Mouse (Mus musculus): ENCODE measurements at regions not wholly inside any gene's neighbourhood (a gene's known extent, or its start where the extent isn't known, plus 50 kb on each side); places are given as distances from the start of the nearest gene placed in this dataset.
"Not testable (repeated sequence)": the region's sequence is repeated elsewhere in the genome, so short reads cannot be mapped to it uniquely, and the experiment has no call there.

DNA sequence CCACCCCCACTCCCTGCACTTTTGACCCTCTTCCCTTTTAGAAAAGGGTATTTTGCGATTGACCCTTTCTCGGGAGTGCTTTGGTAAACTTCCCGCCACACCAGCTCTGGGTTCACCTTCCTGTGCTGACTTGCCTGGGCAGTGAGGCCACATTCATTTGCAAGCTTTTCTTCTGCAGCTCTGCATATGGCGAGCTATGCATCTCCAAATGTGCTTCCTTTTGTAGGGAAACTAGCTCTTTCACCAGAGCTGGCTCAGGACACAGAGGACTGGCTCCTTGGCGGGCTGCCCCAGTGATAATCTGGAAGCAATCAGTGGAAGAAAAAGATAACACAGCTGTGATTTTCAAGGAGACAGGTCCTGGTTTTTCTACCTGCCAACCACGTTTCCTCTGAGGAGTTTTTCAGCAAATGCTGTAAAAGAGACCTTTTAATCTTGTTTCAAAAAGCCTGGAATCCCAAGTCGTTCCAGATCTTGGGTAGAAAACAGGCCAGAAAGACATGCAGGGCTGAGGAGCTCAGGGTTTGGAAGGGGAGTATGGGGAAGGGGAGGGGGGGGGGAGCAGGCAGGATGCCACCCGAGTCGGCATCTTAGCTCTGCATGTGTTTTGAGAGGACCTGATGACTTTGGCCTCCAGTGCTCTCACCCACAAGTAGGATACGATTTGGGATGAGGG, 85.7 kb upstream of the Creb5 start:
- TF ChIP-seq POLR2A (IDR thresholded peaks at IDR 0.05; ENCODE audit: low read depth, low read length), result no peak
- TF ChIP-seq CTCF (IDR thresholded peaks at IDR 0.05; ENCODE audit: extremely low read depth, insufficient read length, insufficient replicate concordance, low read depth, low read length), result no peak
- Histone ChIP-seq H3K4me1 (ENCODE audit: control insufficient read depth, insufficient read depth, insufficient read length, low read length) (no peaks in the 10 kb centered on the region), H3K27me3 (ENCODE audit: control insufficient read depth, insufficient read depth, low read length) (no peaks in the 10 kb centered on the region), H3K36me3 (ENCODE audit: control insufficient read depth, insufficient read depth, low read length) (no peaks in the 10 kb centered on the region), H3K4me3 (ENCODE audit: low read depth, low read length) (no peak overlapping the region), H3K27ac (ENCODE audit: insufficient read depth, low read depth, low read length) (no peak overlapping the region)
- WGBS, result 19% methylated on average over 10 of the region's 10 CpGs

DNA sequence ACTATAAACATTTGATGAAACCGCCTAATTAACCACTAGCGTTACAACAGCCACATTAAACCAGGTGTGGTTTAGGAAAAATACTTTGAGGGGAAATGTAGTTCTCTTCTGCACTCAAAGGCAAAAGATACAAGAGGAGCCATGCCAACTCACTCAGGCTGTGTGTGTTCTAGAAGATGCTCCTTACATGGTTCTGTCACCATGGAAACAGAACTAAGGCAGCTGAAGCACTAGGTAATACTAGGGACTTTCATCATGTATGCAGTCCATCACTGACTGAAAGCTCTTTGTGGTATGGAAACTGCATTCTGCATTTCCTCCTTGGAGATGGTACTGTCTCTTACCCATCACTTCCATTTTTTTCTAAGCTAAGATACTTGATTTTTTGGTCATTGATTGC, 87.6 kb upstream of the Creb5 start:
- Histone ChIP-seq H3K36me3 (ENCODE audit: control insufficient read depth, insufficient read depth, low read length) (no peaks in the 10 kb centered on the region), H3K27me3 (ENCODE audit: control insufficient read depth, insufficient read depth, low read length) (no peaks in the 10 kb centered on the region), H3K4me3 (ENCODE audit: low read depth, low read length) (no peak overlapping the region), H3K4me1 (ENCODE audit: control insufficient read depth, insufficient read depth, insufficient read length, low read length) (no peaks in the 10 kb centered on the region), H3K27ac (ENCODE audit: insufficient read depth, low read depth, low read length) (no peak overlapping the region)
- WGBS, result 87% methylated on average over 2 of the region's 2 CpGs
- no peak for TF ChIP-seq CTCF (IDR thresholded peaks at IDR 0.05; ENCODE audit: extremely low read depth, insufficient read length, insufficient replicate concordance, low read depth, low read length)
- TF ChIP-seq POLR2A (IDR thresholded peaks at IDR 0.05; ENCODE audit: low read depth, low read length), result no peak

DNA sequence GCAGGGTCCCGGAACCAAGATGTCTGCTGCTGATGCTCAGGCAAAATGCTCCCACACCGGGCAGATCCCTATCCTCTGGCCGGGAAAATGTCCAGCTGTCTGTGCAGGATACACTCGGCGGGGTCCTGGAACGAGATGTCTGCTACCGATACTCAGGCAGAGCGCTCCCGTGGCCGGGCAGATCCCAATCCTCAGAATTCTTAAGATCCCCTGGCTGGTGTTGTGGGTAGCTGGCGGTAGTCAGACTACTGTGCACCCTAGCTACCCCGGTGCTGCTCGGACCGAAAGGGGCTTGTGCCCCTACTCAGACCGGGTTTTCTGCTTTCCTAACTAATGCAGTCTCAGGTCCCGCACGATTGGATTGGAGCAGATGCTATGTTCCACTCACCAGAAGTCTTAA, 104.9 kb upstream of the Creb5 start:
- not testable (repeated sequence) for H3K4me3 ChIP-seq (ENCODE audit: low read depth, low read length); H3K27ac ChIP-seq (ENCODE audit: insufficient read depth, low read depth, low read length); H3K27me3 ChIP-seq (ENCODE audit: control insufficient read depth, insufficient read depth, low read length); H3K36me3 ChIP-seq (ENCODE audit: control insufficient read depth, insufficient read depth, low read length); H3K4me1 ChIP-seq (ENCODE audit: control insufficient read depth, insufficient read depth, insufficient read length, low read length)
- WGBS, result 94% methylated on average over 17 of the region's 17 CpGs

DNA sequence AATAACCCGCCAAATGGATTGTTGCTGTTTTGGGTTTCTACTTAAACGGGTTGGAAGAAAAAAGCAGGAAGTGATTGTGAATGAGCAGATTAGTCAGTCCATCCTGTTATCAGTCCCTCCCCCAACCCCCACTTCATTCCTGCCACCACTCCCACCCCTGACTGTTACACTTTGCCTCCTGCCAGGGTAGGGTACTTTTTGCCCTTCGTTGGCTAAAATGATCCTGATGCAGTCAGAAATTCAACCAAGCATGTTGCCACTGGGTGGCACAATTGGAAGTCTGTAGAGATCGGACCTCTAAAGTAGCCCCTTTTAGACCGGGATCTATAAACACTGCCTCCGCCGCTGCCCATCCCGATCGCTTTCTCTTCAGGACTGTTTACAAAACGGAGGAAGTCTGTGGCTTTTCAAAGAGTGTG, 96.0 kb upstream of the Jazf1 start:
- Histone ChIP-seq H3K4me3 (ENCODE audit: low read depth, low read length) (no peak overlapping the region), H3K27ac (ENCODE audit: insufficient read depth, low read depth, low read length) (no peak overlapping the region)

DNA sequence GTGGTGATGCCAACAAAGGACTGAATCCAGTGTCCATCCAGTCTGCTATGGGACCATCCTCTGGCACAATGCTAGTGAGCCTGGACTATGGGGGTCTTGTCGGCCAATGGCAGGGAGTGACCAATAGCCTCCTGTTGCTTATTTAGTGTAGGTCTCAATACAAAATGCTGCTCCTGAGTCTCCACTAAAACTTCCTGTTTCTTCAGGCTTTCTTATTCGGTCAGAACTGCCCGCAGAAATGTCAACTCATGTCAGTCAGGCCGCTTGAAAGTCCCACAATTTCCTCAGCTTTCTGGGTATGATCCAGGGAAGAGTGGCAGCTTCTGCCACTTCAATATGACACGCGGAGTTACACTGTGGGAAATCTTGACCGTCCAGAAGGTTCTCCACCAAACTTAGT, 94.7 kb upstream of the Jazf1 start:
- Histone ChIP-seq H3K4me1 (ENCODE audit: control insufficient read depth, insufficient read depth, insufficient read length, low read length) (no peaks in the 10 kb centered on the region), H3K27ac (ENCODE audit: insufficient read depth, low read depth, low read length) (no peak overlapping the region), H3K4me3 (ENCODE audit: low read depth, low read length) (no peak overlapping the region), H3K36me3 (ENCODE audit: control insufficient read depth, insufficient read depth, low read length) (no peaks in the 10 kb centered on the region), H3K27me3 (ENCODE audit: control insufficient read depth, insufficient read depth, low read length) (no peaks in the 10 kb centered on the region)
- TF ChIP-seq POLR2A (IDR thresholded peaks at IDR 0.05; ENCODE audit: low read depth, low read length) (no peak), CTCF (IDR thresholded peaks at IDR 0.05; ENCODE audit: extremely low read depth, insufficient read length, insufficient replicate concordance, low read depth, low read length) (no peak)
- WGBS, result 76% methylated on average over 7 of the region's 7 CpGs

More for the DNA sequence above, 96.0 kb upstream of the Jazf1 start:
- Histone ChIP-seq H3K27me3 (ENCODE audit: control insufficient read depth, insufficient read depth, low read length) (no peaks in the 10 kb centered on the region), H3K36me3 (ENCODE audit: control insufficient read depth, insufficient read depth, low read length) (no peaks in the 10 kb centered on the region), H3K4me1 (ENCODE audit: control insufficient read depth, insufficient read depth, insufficient read length, low read length) (no peaks in the 10 kb centered on the region)
- WGBS, result 10% methylated on average over 10 of the region's 10 CpGs
- TF ChIP-seq POLR2A (IDR thresholded peaks at IDR 0.05; ENCODE audit: low read depth, low read length) (no peak), CTCF (IDR thresholded peaks at IDR 0.05; ENCODE audit: extremely low read depth, insufficient read length, insufficient replicate concordance, low read depth, low read length) (no peak)

DNA sequence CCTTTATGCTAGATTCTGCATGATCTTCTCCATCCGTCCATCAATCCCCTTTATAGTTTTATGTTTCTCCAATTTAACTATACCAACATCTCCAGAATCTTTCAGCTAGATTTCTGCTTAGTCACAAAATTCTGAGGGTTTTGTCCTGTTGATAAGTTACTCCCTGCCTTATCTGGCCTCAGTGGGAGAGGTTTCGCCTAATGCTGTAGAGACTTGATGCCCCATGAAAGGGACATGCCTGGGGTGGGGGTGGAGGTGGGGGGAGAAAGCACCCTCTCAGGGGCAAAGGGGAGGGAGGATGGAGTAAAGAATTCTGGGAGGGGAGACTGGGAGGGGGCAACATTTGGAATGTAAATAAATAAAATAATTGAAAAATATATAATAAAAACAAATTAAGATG, 93.2 kb upstream of the Jazf1 start:
- no peak for TF ChIP-seq POLR2A (IDR thresholded peaks at IDR 0.05; ENCODE audit: low read depth, low read length)
- TF ChIP-seq CTCF (IDR thresholded peaks at IDR 0.05; ENCODE audit: extremely low read depth, insufficient read length, insufficient replicate concordance, low read depth, low read length), result no peak
- Histone ChIP-seq H3K36me3 (ENCODE audit: control insufficient read depth, insufficient read depth, low read length) (no peaks in the 10 kb centered on the region), H3K4me3 (ENCODE audit: low read depth, low read length) (no peak overlapping the region), H3K27ac (ENCODE audit: insufficient read depth, low read depth, low read length) (no peak overlapping the region), H3K4me1 (ENCODE audit: control insufficient read depth, insufficient read depth, insufficient read length, low read length) (no peaks in the 10 kb centered on the region), H3K27me3 (ENCODE audit: control insufficient read depth, insufficient read depth, low read length) (no peaks in the 10 kb centered on the region)
- 58% methylated on average over 2 of the region's 2 CpGs for WGBS

DNA sequence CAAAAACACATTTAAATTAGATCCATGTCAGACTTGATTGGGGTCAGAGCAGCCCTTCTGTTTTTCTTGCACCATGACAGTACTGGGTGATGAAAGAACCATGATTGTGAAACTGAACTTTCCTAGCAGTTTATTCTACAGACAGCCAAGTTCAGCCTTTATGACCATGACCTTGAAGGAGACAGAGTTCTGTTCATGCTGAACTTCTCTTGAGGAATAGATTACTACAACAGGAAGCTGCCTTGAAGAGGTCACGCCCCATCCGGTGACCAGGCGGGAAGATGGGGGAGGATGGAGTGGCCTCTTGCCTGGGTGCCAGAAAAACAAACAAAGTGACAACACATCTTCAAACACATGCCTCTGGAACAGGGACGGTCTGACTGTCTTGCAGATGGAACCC, 86.2 kb upstream of the Jazf1 start:
- no peaks in the 10 kb centered on the region for H3K4me1 ChIP-seq (ENCODE audit: control insufficient read depth, insufficient read depth, insufficient read length, low read length)
- TF ChIP-seq CTCF (IDR thresholded peaks at IDR 0.05; ENCODE audit: extremely low read depth, insufficient read length, insufficient replicate concordance, low read depth, low read length), result no peak
- no peak for TF ChIP-seq POLR2A (IDR thresholded peaks at IDR 0.05; ENCODE audit: low read depth, low read length)
- H3K27ac ChIP-seq (ENCODE audit: insufficient read depth, low read depth, low read length), result no peak overlapping the region
- WGBS, result 61% methylated on average over 4 of the region's 4 CpGs
- no peaks in the 10 kb centered on the region for H3K36me3 ChIP-seq (ENCODE audit: control insufficient read depth, insufficient read depth, low read length)
- no peaks in the 10 kb centered on the region for H3K27me3 ChIP-seq (ENCODE audit: control insufficient read depth, insufficient read depth, low read length)
- no peak overlapping the region for H3K4me3 ChIP-seq (ENCODE audit: low read depth, low read length)

DNA sequence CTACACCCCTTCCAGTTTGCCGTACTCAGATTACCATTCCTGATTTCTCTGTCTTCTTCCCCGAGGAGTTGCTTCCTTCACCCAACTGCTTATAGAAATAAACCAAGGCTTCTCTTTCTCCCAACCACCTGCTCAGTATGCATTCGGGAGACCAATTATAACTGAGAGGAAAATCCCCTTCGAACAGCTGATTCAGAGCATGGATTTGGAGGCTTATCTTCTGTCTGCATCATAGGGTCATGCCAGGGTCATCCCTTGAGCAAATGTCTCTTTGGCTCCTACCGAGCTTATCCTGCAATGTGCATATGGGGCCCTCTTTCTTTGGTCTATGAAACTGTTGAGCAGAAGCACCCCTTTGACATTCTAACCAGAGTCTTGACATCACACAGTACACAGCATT, 79.0 kb upstream of the Jazf1 start:
- 37% methylated on average over 5 of the region's 5 CpGs for WGBS
- H3K36me3 ChIP-seq (ENCODE audit: control insufficient read depth, insufficient read depth, low read length), result no peaks in the 10 kb centered on the region
- no peaks in the 10 kb centered on the region for H3K27me3 ChIP-seq (ENCODE audit: control insufficient read depth, insufficient read depth, low read length)
- no peak for TF ChIP-seq CTCF (IDR thresholded peaks at IDR 0.05; ENCODE audit: extremely low read depth, insufficient read length, insufficient replicate concordance, low read depth, low read length)
- TF ChIP-seq POLR2A (IDR thresholded peaks at IDR 0.05; ENCODE audit: low read depth, low read length), result no peak
- H3K27ac ChIP-seq (ENCODE audit: insufficient read depth, low read depth, low read length), result no peak overlapping the region
- H3K4me1 ChIP-seq (ENCODE audit: control insufficient read depth, insufficient read depth, insufficient read length, low read length), result no peaks in the 10 kb centered on the region
- H3K4me3 ChIP-seq (ENCODE audit: low read depth, low read length), result no peak overlapping the region

Data from small intestine, adult 2 months (tissue).